Mouse (Mus musculus) intestine, postnatal 0 days (tissue): ENCODE data around the gene Gm49711. TPM values are rescaled to one million over a fixed set of nuclear protein-coding genes. Genes with fewer than 3 reads are reported as not detected.

Experiments
- ATAC-seq: fragments of 200-750 bp; cut with Nextera tagmentation; 2 replicates; pipeline ENCODE4 v1.8.0; 2017; ENCODE audit warnings: mild to moderate bottlenecking, moderate TSS enrichment, moderate library complexity
- H3K27ac ChIP-seq: fragments of 300-500 bp; sonication (generic); 2 replicates; pipeline ENCODE4 v1.5.1; 2014; ENCODE audit warnings: mild to moderate bottlenecking, low read depth, low read length, moderate library complexity
- H3K27me3 ChIP-seq: fragments of 300-500 bp; sonication (generic); replicated peaks from 2 replicates; pipeline ENCODE4 v1.6.1; 2014; ENCODE audit warnings: low read length, mixed read lengths; ENCODE audit not compliant: control insufficient read depth, insufficient read depth
- H3K36me3 ChIP-seq: fragments of 300-500 bp; sonication (generic); 2 replicates; pipeline ENCODE4 v1.6.1; 2014; ENCODE audit warnings: mild to moderate bottlenecking, moderate library complexity; ENCODE audit not compliant: control insufficient read depth, insufficient read depth
- H3K4me1 ChIP-seq: fragments of 300-500 bp; sonication (generic); replicated peaks from 2 replicates; pipeline ENCODE4 v1.6.1; 2014; ENCODE audit warnings: antibody characterized with exemption, low read length, mixed read lengths; ENCODE audit not compliant: control insufficient read depth, insufficient read depth
- H3K4me2 ChIP-seq: fragments of 300-500 bp; sonication (generic); replicated peaks from 2 replicates; pipeline ENCODE4 v1.6.1; 2014; ENCODE audit warnings: low read depth, mild to moderate bottlenecking, moderate library complexity
- H3K4me3 ChIP-seq: fragments of 300-500 bp; sonication (generic); 2 replicates; pipeline ENCODE4 v1.5.1; 2014; ENCODE audit warnings: low read depth, low read length
- H3K9ac ChIP-seq: fragments of 300-500 bp; sonication (generic); 2 replicates; pipeline ENCODE4 v1.6.1; 2014; ENCODE audit warnings: mild to moderate bottlenecking, low read depth, low read length
- H3K9me3 ChIP-seq: fragments of 300-500 bp; sonication (generic); 2 replicates; pipeline ENCODE4 v1.6.1; 2016; ENCODE audit warnings: mixed run types; ENCODE audit not compliant: control insufficient read depth
- CTCF ChIP-seq: sonication (generic); IDR thresholded peaks from 2 replicates; pipeline ENCODE4 v1.5.1; 2016; ENCODE audit warnings: low read depth, mild to moderate bottlenecking, control low read depth, antibody characterized with exemption, moderate library complexity
- WGBS: fragments of 180-500 bp; shearing (Covaris S2); extraction: QIAGEN DNeasy Blood & Tissue Kit; methylation state at CpG from one replicate; pipeline ENCODE4 v1.1.7; 2014; 5-methylcytosine and 5-hydroxymethylcytosine counted together
- polyA plus RNA-seq: library from polyadenylated mRNA; unstranded; fragments of >200 nt; fragmentation: Nextera tagmentation; extraction: Ambion mirVana; gene quantifications from 2 replicates; pipeline ENCODE4 v1.2.1, GENCODE M21; 2015

The Gm49711 gene
- polyA plus RNA-seq, 1 experiment from 2014 or later = not detected

DNA sequence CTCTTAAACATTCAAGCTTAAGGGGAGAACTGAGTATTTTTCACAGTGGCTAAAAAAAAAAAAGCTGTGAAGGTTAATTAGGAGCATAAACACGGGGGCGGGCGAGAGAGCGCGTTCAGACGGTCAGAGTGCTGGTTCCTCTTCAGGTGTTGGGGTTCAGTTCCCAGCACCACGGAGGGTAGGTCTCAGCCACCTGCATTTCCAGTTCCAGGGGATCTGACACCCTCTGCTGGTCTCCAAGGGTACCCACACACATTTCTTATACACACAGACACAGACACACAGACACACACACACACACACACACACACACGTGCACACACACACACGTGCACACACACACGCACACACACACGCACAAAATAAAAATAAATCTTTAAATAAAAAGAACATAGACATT, 18.1 kb upstream of the Gm49711 start:
- no peak for ATAC-seq
- no peak for TF ChIP-seq CTCF
- H3K9me3 ChIP-seq = no peaks in the 10 kb centered on the region
- H3K36me3 ChIP-seq = no peaks in the 10 kb centered on the region
- H3K4me3 ChIP-seq = no peak overlapping the region
- H3K27ac ChIP-seq = 0 out of 2 replicates have a peak overlapping the region, but pooled peaks have one; percentile 50
- WGBS = 96% methylated on average over 11 of the region's 11 CpGs
- no peaks in the 10 kb centered on the region for H3K27me3 ChIP-seq
- no peak overlapping the region for H3K4me2 ChIP-seq
- no peak overlapping the region for H3K9ac ChIP-seq
- H3K4me1 ChIP-seq = no peaks in the 10 kb centered on the region; the same call in 1 of the 2 replicates

DNA sequence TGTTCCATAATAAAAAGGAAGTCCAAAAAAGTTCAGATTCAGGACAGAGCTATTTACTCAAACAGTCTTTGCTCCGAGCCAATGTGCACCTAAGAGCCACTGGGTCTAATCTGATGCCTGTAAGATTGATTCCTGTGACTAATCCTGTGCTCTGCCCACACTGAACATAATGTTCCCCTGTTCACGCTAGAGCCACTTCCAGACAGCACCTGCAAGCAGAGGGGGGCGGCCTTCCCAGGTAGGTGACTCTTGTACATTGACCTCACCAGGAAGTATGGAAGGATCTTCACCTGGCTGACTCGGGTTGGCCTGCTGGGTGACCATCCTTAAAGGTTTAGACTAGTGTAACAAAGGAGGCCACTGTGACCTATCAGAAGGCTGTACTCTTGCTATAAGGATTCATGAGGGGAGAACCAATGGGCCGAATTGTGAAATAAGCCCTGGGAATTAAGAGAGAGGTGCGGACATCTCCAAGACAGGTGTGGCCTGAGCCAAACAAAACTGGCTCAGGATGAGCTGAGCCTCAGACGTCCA, 6.3 kb upstream of the Gm49711 start:
- Histone ChIP-seq H3K27ac (no peak overlapping the region), H3K9ac (no peak overlapping the region), H3K36me3 (no peaks in the 10 kb centered on the region), H3K9me3 (no peaks in the 10 kb centered on the region), H3K4me1 (no peaks in the 10 kb centered on the region), H3K4me3 (no peak overlapping the region), H3K4me2 (no peak overlapping the region), H3K27me3 (no peaks in the 10 kb centered on the region)
- peak; percentile 94 for ATAC-seq
- peak; percentile 39; the same call in 1 of the 2 replicates for TF ChIP-seq CTCF
- WGBS = 60% methylated on average over 7 of the region's 7 CpGs

DNA sequence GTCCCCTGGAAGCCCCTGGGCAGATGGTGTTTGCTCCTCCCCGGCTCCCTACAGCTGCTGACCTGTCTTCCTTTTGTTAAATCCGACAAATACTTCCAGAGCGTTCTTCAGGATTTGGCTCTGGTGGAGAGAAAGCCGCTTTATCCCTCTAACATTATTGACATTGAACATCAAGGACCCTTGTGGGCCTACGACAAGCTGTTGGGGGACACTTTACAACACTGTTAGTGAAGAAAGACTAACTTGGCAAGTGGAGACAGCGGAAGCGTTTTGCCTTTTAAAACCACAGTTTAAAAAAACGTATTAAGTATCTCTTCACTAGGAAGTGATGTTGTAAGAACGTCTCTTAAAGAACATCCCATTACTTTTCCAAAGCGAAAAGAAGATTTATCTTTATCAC, 5.5 kb upstream of the Gm49711 start:
- Histone ChIP-seq H3K4me1 (no peaks in the 10 kb centered on the region), H3K36me3 (no peaks in the 10 kb centered on the region), H3K4me2 (no peak overlapping the region), H3K9me3 (no peaks in the 10 kb centered on the region), H3K27ac (peak overlapping the region; percentile 21; the same call in 1 of the 2 replicates), H3K4me3 (no peak overlapping the region), H3K9ac (no peak overlapping the region), H3K27me3 (no peaks in the 10 kb centered on the region)
- WGBS = 72% methylated on average over 10 of the region's 10 CpGs
- no peak for TF ChIP-seq CTCF
- ATAC-seq = no peak

DNA sequence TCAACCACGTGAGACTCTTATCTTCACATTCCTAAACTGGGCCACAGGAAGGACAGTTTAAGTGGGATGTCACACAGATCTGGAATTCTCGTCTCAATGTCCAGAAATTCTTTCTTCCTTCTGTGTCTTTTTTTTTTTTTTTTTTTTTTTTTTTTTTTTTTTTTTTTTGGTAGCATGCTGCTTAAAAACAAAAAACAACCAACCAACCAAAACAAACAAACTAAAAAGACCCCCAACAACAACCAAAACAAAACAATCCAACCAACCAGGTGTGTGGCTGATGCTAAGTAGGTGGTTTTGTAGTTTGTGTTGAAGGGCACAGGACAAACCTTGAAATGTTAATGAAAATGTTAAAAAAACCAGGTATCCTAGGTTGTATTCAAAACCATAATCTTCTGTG, 1.4 kb upstream of the Gm49711 start:
- Histone ChIP-seq H3K27ac (no peak overlapping the region), H3K9ac (no peak overlapping the region), H3K4me2 (no peak overlapping the region), H3K4me3 (no peak overlapping the region), H3K27me3 (no peaks in the 10 kb centered on the region), H3K9me3 (no peaks in the 10 kb centered on the region), H3K36me3 (peaks cover 7% of the 10 kb centered on the region; the same call in 1 of the 2 replicates), H3K4me1 (no peaks in the 10 kb centered on the region)
- 56% methylated on average over 2 of the region's 2 CpGs for WGBS
- no peak for ATAC-seq
- TF ChIP-seq CTCF = no peak

DNA sequence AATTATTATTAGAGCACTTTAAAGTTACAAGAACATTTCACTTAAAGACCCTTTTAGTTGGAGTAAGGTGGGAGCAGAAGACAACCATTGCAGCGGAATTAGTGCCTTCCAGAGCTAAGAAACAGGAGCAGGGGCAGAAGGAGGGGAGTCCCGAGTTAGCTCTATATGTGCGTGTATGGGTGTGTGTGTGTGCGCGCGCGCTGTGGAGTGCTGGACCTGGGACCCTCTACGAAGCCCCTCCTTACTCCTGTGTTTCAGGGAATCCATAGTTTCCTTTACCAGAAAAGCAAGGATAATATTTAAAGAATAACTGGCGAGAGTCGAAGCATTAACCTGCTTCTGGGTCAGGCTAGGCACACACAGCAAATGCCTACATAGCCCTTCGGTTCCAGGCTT, 662 bp upstream of the Gm49711 start:
- 4% methylated on average over 11 of the region's 11 CpGs for WGBS
- Histone ChIP-seq H3K36me3 (peaks cover 7% of the 10 kb centered on the region; the same call in 1 of the 2 replicates), H3K27ac (peak overlapping the region; percentile 80), H3K4me1 (no peaks in the 10 kb centered on the region), H3K9ac (peak overlapping the region; percentile 73), H3K4me2 (peak overlapping the region; percentile 98), H3K27me3 (no peaks in the 10 kb centered on the region), H3K4me3 (peak overlapping the region; percentile 98), H3K9me3 (no peaks in the 10 kb centered on the region)
- no peak for TF ChIP-seq CTCF
- ATAC-seq = peak; percentile 26; the same call in 1 of the 2 replicates

DNA sequence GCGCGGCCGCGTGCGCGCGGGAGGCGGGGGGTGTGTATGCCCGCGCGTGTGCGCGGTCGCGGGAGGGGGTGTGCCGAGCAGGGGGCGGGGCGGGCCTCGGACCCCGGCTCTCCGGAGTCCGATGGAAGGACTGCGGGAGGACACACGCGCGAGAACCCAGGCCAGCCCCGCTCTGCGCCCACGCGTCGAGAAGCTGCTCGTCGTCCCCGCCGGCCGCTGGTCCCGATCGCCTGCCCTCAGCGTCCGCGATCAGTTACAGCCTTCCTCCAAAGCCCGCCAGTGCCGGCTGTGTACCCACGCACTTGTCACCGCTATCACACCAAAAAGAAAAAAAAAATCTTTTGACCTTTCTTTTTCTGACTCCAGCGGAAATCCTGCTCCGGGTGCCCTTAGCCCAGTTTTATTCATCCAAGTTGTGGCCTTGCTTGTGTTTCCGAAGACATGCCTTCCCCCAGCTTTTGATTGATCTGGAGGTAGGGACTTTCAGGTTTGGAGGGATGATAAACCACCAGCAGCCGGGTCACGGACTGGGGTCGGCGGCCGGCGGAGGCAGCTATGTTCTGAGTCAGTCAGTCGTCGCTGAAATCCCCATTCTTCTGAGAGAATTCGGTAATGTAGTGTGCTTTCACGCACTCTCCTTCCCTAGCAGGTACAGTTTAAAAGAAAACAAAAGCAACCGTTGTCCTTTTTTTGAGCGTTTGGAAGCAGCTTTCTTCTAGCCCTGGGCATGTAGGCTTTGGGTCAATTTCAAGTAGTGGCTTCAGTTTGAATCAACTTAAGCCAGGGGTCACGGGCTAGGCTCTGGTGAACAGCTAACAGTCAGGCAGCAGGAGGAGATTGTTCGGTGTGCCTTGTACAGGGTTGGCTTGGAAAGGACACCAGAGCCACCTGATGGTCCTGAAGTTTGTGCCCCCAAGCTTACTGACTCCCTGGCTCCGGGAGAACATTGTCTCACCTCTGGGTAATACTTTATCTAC, 816 bp downstream of the Gm49711 start:
- H3K27ac ChIP-seq = peak overlapping the region; percentile 80; the same call in 1 of the 2 replicates
- peak overlapping the region; percentile 73 for H3K9ac ChIP-seq
- no peak for ATAC-seq
- H3K4me1 ChIP-seq = no peaks in the 10 kb centered on the region
- H3K4me3 ChIP-seq = peak overlapping the region; percentile 98
- TF ChIP-seq CTCF = 0 out of 2 replicates have a peak, but pooled peaks have one; percentile 10
- peak overlapping the region; percentile 98 for H3K4me2 ChIP-seq
- no peaks in the 10 kb centered on the region for H3K27me3 ChIP-seq
- 3% methylated on average over 52 of the region's 63 CpGs for WGBS
- peaks cover 7% of the 10 kb centered on the region; the same call in 1 of the 2 replicates for H3K36me3 ChIP-seq
- no peaks in the 10 kb centered on the region for H3K9me3 ChIP-seq
